Mouse (Mus musculus) layer of hippocampus, postnatal 14 days (tissue): ENCODE data around the gene Tcte1. TPM values are rescaled to one million over a fixed set of nuclear protein-coding genes. Genes with fewer than 3 reads are reported as not detected.

Experiments used
- DNase-seq, 2 experiments: peaks; one replicate each; pipeline ENCODE4 v3.0.0; 2021 to 2022; ENCODE audit warnings: low spot score in 2 of 2, mixed read lengths in 1 of 2
- long read RNA-seq, 2 experiments: library from polyadenylated mRNA; stranded (forward); transcript quantifications; one replicate each; pipeline ENCODE4 v2.0.0; 2021
- total RNA-seq, 2 experiments: library from RNA; stranded (reverse); gene quantifications; 2 replicates each; pipeline ENCODE4 v1.2.3; 2021

Tcte1 gene
- total RNA-seq = 1 to 10 TPM in 1 of 2 experiments, under 1 TPM in 1; 0.88 to 1.1 TPM
- long read RNA-seq, experiment 1, partial matches to known transcripts = 2 of 124 reads
- long read RNA-seq, experiment 1, other reads (novel, unspliced or antisense) = 122 of 124 reads
- long read RNA-seq, experiment 2, partial matches to known transcripts = 2 of 208 reads
- long read RNA-seq, experiment 2, other reads (novel, unspliced or antisense) = 206 of 208 reads

GRCm38 (mm10) chr17:45523263-45523662 is at the start of gene Tcte1:
Tcte1 (plus strand) TSS chr17:45523434.
- DNase-seq = no peak

GRCm38 (mm10) chr17:45473667-45474066 is 49.6 kb upstream of the Tcte1 start:
- DNase-seq = no peak

- DNase-seq = no peak
Measured at GRCm38 (mm10) chr17:45474146-45474545, 49.1 kb upstream of the Tcte1 start.

GRCm38 (mm10) chr17:45474669-45475465 is 48.4 kb upstream of the Tcte1 start, which contains the start of gene Spats1:
Spats1 (minus strand) TSS chr17:45475415.
- DNase-seq = peak; percentile 87 to 89

- peak; percentile 87 to 90 for DNase-seq
Measured at GRCm38 (mm10) chr17:45478234-45478825, 44.9 kb upstream of the Tcte1 start.

- no peak for DNase-seq
Measured at GRCm38 (mm10) chr17:45480429-45480828, 42.8 kb upstream of the Tcte1 start.

- DNase-seq = peak in 1 of 2 experiments; percentile 57
Measured at GRCm38 (mm10) chr17:45485581-45485980, 37.7 kb upstream of the Tcte1 start.

- DNase-seq = no peak
Measured at GRCm38 (mm10) chr17:45487216-45487615, 36.0 kb upstream of the Tcte1 start.

- DNase-seq = no peak
Measured at GRCm38 (mm10) chr17:45488321-45489254, 34.6 kb upstream of the Tcte1 start.

- no peak for DNase-seq
Measured at GRCm38 (mm10) chr17:45489736-45490135, 33.5 kb upstream of the Tcte1 start.

GRCm38 (mm10) chr17:45490532-45491154 is 32.6 kb upstream of the Tcte1 start:
- DNase-seq = no peak

- DNase-seq = no peak
Measured at GRCm38 (mm10) chr17:45495398-45495797, 27.8 kb upstream of the Tcte1 start.

GRCm38 (mm10) chr17:45498397-45498796 is 24.8 kb upstream of the Tcte1 start:
- DNase-seq = no peak

GRCm38 (mm10) chr17:45499516-45499915 is 23.7 kb upstream of the Tcte1 start:
- no peak for DNase-seq

- DNase-seq = no peak
Measured at GRCm38 (mm10) chr17:45500981-45501380, 22.3 kb upstream of the Tcte1 start.

GRCm38 (mm10) chr17:45502324-45502723 is 20.9 kb upstream of the Tcte1 start:
- DNase-seq = no peak

GRCm38 (mm10) chr17:45503301-45503973 is 19.8 kb upstream of the Tcte1 start:
- DNase-seq = no peak

- no peak for DNase-seq
Measured at GRCm38 (mm10) chr17:45505941-45506465, 17.2 kb upstream of the Tcte1 start.

GRCm38 (mm10) chr17:45506700-45507189 is 16.5 kb upstream of the Tcte1 start, which contains the start of gene Aars2:
Aars2 (plus strand) TSS chr17:45506841.
- DNase-seq = peak; percentile 93 to 96
